ENCODE assay signal across 9 mouse cellular contexts in the genomic region with DNA sequence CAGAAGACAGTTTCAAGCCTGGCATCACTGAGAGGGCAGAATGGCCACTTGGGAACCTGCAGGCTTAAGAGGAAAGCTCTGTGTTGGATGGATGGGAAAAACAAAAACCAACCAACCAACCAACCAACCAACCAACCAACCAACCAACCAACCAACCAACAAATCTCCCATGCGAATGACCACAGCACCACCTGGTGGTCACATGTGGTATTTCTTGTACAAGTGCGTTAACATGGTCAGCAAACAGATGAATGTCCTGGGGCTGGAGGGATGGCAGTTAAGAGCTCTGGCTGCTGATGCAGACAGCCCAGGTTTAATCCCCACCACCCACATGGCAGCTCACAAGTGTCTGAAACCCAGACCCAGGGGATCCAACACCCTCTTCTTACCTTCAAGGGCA.
DNase-seq lines count a peak whose midpoint lies in the region; TF ChIP-seq lines count a peak whose summit lies in the region.
"Had no signal": no experiment of that assay in that cellular context is flagged by ENCODE, and none has a peak within 500 bp of the region (broad histone marks: within the 10 kb centered on the region; RNA-seq: fewer than 3 reads in every experiment).

No protein-coding gene starts in this region.

- no peak overlapping the region for H3K4me3 ChIP-seq in E14TG2a.4 (replicated peaks; ENCODE audit: low read length)
- H3K4me3 ChIP-seq: limb, embryonic 13.5 days had no signal

- H3K36me3 ChIP-seq in E14TG2a.4 (ENCODE audit: insufficient read depth, low read length): no peaks in the 10 kb centered on the region
- H3K36me3 ChIP-seq: limb, embryonic 13.5 days had no signal

- H3K4me1 ChIP-seq in E14TG2a.4 (replicated peaks; ENCODE audit: low read depth, low read length): 0 out of 2 replicates have a peak, but pooled peaks cover 1% of the 10 kb centered on the region

- peaks cover 5% of the 10 kb centered on the region for H3K27me3 ChIP-seq in E14TG2a.4 (ENCODE audit: insufficient read depth, low read length)

- peak; percentile 67 for TF ChIP-seq CTCF in E14TG2a.4 (conservative IDR thresholded peaks at IDR 0.05; ENCODE audit: low read length)

- peak; percentile 72 for DNase-seq in 416B (ENCODE audit: low read depth)
- DNase-seq in c-Kit-positive CD71-negative TER-119-negative erythroid progenitor cells, embryonic 14.5 days (ENCODE audit: low read depth): peak; percentile 53
- peak; percentile 34 to 73 for DNase-seq in frontal cortex, postnatal 10 days (ENCODE audit: low spot score in 2 of 2)
- DNase-seq in kidney, postnatal 14 days: peak; percentile 78
- DNase-seq in lung, adult 18-20 months: peak; percentile 57 to 67
- DNase-seq in right cerebral cortex, postnatal 14 days: peak; percentile 81
- DNase-seq in urinary bladder, postnatal 25 days (ENCODE audit: low spot score): peak; percentile 76

- no peaks in the 10 kb centered on the region for H3K9me3 ChIP-seq in E14TG2a.4 (ENCODE audit: low read length)
- H3K9me3 ChIP-seq: limb, embryonic 13.5 days had no signal
